Mouse (Mus musculus) spleen, postnatal 14 days (tissue): Measurements from ENCODE around the gene Grb2.

Experiments
- DNase-seq, 2 experiments: peaks; one replicate each; pipeline ENCODE4 v3.0.0; 2021 to 2022; ENCODE audit warnings: low spot score in 2 of 2

Grb2 gene

GRCm38 (mm10) chr11:115628465-115629101 is 79.8 kb downstream of the Grb2 start:
- DNase-seq, result no peak

GRCm38 (mm10) chr11:115627705-115628464 is 80.5 kb downstream of the Grb2 start, which contains the start of gene Slc25a19:
Gene Slc25a19 (minus strand): TSS chr11:115628295.
- peak; percentile 96 to 97 for DNase-seq

DNA sequence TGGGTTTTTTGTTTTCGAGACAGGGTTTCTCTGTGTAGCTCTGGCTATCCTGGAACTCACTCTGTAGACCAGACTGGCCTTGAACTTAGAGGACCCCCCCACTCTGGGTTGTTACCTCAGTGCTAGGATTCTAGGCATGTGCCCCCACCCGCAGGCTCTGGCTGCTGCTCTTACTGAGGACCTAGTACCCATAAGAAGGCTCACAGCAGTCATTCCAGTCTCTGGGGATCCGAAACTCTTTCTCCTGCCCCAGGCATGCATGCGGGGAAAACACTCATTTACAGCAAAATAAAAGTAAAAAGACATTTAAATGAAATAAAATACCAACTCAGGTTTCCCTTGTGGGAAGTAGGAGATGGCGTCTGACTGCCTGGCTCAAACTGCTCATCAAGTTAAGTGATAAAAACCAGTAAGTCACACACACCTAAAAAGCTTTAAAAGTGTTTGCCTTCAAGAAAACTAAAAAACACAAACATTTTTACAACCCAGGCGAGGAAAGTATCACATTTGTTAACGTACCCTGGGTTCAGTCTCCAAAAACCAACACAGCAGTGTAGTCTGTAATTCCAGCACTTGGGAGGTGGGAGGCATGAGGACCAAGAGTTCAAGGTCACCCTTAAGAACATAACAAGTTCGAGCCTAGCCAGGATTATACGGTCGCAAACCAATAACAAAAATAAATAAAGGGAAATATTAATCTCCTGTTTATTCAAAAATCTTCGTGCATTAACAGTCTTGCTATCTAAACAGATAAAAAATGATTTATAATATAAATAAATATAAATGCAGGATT is 81.4 kb downstream of the Grb2 start:
- no peak for DNase-seq

- DNase-seq, result no peak
Observed at GRCm38 (mm10) chr11:115625877-115626276, 82.5 kb downstream of the Grb2 start.

DNA sequence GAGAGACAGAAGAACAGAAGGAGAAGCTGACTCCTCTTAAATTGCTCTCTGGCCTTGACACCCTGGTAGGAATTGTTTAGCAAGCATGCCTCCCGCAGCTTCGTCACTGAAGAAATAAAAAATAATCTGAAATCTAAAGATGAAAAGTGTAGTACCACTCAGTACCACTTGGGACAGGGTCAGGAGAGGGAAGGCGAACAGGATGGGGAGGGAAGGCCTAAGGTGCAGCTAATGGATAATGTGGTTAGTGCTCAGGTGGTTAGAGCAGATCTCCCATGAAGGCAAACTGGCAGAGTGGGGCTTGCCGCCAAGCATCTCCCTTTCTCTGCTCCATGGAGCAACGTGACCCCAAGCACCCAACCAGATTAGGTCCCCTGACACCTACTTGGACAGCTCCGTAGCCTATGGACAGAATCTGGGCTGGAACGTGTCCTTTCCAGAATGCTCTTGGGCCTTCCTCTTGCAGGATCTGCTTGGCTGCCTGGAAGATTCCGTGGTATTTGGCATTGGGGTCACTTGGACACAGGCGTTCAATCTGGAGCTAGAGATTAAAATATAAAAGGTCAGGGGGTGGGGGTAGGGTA is 84.8 kb downstream of the Grb2 start:
- no peak for DNase-seq

DNA sequence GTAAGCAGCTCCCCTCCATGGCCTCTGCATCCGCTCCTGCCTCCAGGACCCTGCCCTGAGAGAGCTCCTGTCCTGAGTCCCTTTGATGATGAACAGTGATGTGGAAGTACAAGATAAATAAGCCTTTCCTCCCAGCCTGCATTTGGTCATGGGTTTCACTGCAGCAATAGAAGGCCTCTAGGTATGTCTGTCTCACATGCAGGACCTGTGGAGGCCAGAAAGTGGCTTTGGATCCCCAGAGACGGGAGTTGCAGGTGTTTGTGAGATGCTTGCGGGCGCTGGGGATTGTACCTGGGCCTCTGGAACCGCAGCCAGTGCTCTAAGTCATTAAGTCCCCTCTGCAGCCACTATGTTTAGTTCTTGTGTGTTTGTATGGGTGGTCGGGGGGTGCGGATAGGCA is 88.4 kb downstream of the Grb2 start:
- no peak for DNase-seq

- no peak for DNase-seq
Observed at GRCm38 (mm10) chr11:115618732-115619516, 89.5 kb downstream of the Grb2 start.

GRCm38 (mm10) chr11:115618001-115618400 is 90.4 kb downstream of the Grb2 start:
- no peak for DNase-seq

DNA sequence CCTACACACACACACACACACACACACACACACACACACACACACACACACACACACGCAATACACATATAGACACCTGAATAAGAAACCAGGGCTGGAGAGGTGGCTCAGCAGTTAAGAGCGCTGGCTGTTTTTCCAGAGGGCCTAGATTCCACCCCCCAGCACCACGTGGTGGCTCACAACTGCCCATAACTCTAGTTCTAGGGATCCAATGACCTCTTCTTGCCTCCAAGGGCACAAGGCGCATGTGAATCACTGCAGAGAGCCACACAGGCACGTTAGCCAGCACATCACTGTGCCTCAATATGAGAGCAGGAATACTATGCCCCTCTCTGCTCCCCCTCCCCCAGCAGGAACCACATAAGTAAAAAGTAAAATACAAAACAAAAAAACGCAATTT is 91.5 kb downstream of the Grb2 start:
- no peak for DNase-seq

DNA sequence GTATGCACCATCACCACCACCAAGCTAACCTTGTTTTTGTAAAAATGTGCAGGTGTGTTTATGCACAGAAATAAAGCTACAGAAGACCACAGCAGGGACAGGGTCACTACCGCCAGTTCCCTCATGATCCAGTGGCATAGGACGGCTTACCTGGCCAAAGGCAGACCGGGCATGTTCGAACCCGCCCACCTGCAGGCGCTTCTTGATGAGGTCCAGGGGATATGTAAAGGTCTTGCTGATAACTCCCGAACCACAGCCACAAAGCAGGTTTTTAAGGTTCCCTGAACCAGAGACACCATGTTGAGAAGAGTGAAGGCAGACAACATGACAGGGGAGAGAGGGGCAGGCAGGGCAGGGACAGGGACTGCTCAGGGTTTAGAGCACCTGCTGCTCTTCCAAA is 92.0 kb downstream of the Grb2 start:
- DNase-seq, result no peak

DNA sequence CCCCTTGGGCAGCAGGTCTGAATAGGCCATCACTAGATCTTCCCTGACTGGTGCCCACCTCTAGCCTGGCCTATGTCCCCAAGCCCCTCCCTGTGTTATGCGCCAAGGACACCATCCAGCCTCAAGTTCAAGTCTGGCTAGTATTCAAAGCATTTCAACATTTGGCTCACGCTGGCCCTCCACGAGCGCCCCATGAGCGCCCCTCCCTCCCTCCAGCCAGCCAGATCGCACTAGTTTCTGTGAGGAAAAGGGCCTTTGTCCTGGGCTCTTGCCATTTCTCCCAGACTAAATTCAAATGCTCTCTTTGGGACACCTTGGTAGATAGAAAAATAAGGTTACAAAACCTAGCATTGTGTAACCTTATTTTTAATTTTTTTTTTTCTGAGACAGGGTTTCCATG is 92.5 kb downstream of the Grb2 start:
- no peak for DNase-seq

DNA sequence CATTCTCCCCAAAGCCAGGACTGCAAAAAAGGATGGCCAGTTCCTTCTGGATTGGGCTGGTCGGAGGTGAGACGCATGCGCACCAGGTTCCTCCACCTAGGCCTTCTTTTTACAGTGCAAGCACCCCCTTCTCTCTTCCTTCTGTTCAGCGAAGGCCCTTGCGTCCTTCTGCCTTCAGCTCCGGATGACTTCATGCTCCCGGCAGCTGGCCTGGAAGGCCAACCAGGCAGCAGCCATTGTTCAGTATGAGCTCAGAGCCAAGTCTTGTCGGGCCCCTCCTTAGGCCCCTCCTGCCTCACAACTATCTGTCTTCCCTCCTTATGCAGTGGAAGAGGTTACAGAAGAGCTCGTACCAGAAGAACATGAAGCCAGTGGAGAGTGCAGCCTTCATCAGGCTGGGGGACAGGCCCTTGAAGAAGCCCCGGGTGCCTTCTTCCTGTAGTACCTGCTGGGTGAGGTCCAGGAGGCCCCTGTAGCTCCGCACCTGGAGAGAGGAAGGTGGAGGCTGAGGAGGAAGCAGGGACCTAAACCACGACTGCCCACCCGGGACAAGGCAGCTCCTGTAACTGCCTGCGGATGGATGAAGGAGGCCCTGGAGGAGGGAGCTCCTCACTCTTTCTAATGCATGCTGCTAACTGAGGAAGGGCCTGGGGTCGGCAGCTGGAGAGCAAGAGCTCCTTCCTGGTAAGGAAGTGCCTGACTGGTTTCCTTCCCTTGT is 93.1 kb downstream of the Grb2 start:
- no peak for DNase-seq

DNA sequence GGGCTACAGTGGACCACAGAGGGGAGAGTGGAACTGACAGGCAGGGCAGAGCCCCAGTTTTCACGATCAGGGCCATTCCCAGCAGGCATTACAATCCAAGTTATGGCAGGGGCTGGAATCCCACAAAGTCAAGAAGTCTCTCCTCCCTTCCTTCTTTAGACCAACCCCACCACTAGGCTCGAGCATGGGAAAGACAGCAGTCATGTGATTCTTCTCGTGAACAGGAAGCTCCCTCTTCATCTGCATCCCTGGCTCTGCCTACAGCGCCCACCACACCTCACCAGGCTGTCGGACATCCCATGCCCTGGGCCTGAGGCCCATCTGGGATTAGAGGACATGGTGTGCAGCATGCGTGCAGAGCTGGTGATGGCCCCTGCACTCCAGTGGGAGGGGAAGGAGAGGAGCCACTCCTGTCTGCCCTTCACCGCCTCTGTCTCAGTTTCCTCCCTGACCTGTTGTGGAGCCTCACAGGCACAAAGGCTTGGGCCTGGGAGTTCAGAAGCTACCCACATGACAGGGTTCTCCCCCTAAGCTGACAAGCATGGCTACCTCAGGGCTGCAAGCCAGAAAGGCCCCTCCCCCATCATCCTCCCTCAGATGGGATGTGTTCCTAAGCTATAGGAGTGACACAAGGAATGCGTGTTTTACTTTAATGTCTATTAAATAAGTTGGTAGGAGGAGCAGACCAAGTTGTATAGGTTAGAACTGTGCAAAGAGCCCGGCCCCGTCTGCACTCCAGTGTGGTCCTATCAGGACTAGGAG is 93.9 kb downstream of the Grb2 start:
- DNase-seq, result no peak

- no peak for DNase-seq
Observed at GRCm38 (mm10) chr11:115613138-115613945, 95.1 kb downstream of the Grb2 start.

DNA sequence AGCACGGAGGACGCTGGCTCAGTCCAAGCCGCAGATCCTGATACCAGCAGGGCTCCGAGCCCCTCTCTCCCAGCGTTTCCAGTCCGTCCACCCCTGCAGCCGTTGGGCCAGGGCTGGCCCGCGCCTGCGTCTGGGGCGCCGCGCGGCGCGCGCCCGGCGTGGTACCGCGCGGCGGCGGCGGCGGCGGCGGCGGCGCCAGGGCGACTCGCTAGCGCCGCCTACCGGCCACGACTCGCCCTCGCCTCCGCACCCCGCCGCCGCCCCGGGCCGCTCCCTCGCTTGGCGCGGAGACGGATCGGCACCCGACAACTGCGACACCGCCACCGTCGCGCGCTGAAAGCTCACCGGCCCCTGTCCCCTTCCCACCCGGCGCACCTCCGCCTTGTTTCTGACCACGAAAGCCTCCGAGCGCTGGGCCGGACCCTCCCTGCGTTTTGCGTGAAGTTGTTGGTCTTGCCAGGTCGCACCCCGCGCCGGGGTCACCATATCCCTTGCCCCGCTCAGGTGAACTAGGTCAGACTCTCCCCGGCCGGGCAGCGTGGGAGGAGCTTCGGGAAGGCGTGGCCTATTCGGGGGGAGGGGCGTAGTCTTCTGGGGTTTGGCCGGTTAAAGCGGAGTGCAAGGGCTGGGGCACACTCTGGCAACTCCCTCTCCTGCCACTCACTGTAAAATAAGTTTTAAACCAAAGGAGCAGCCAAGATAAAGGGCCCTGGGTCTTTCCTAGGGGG is 95.8 kb downstream of the Grb2 start, which contains the start of gene Mif4gd:
Gene Mif4gd, minus strand, starts transcription at position 560 of the 728 bp plus-strand sequence.
- peak; percentile 97 for DNase-seq

DNA sequence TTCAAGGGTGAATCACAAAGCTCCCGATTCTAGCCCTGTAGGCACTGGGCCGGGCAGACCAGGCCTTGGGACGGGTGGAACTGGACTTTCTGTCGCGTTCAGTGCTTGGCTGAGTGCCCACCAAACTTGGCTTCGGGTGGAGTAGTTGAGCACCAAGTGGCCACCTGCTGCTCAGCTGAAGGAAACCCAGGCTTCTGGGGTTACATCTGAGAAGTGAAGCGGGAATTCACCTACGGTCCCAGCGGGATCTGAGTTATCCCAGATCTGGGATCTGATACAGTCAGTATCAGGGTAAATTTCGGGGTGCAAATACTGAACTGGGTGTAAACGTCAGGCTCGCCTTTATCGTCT is 96.4 kb downstream of the Grb2 start:
- peak; percentile 58 to 66 for DNase-seq

- DNase-seq, result no peak
Observed at GRCm38 (mm10) chr11:115611173-115611572, 97.2 kb downstream of the Grb2 start.

GRCm38 (mm10) chr11:115609576-115609975 is 98.8 kb downstream of the Grb2 start:
- DNase-seq, result no peak
